Mouse (Mus musculus) leukemia stem cell, adult 10-12 weeks (primary cell): ENCODE measurements around the gene Trpt1. TPM values are rescaled to one million over a fixed set of nuclear protein-coding genes. Genes with fewer than 3 reads are reported as not detected.

Experiments
- polyA plus RNA-seq: library from polyadenylated mRNA; stranded (reverse); fragments of >175 nt; gene quantifications from 2 replicates; pipeline ENCODE4 v1.2.3, GENCODE M21; 2012; ENCODE audit warnings: low replicate concordance

Gene Trpt1
- polyA plus RNA-seq, result 0.27 and 2.1 TPM in 2 replicates

DNA sequence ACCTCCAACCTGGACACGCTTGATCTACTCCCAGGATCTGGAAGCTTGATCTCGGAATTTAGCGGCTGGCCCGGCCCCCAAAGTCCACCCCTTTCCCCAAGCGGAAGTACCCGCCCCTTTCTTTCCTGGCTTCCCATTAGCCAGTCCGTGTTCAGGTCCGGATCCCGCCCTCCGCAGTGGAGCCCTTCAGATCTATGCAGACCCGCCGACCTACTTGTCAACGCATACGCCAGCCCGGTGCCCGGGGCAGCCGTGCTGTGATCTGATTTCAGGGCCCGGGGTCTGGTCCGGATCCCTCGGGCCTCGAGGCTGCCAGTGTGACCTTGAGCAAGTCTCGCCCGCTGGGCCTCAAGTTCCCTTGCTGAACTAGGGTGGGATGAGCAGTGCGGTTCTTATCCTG lies at the start of gene Trpt1, which contains the start of gene Nudt22:
Gene Trpt1 (plus strand): TSS at position 126 of the 400 bp plus-strand sequence.
Gene Nudt22 (minus strand): TSS at position 112 of the 400 bp plus-strand sequence.

DNA sequence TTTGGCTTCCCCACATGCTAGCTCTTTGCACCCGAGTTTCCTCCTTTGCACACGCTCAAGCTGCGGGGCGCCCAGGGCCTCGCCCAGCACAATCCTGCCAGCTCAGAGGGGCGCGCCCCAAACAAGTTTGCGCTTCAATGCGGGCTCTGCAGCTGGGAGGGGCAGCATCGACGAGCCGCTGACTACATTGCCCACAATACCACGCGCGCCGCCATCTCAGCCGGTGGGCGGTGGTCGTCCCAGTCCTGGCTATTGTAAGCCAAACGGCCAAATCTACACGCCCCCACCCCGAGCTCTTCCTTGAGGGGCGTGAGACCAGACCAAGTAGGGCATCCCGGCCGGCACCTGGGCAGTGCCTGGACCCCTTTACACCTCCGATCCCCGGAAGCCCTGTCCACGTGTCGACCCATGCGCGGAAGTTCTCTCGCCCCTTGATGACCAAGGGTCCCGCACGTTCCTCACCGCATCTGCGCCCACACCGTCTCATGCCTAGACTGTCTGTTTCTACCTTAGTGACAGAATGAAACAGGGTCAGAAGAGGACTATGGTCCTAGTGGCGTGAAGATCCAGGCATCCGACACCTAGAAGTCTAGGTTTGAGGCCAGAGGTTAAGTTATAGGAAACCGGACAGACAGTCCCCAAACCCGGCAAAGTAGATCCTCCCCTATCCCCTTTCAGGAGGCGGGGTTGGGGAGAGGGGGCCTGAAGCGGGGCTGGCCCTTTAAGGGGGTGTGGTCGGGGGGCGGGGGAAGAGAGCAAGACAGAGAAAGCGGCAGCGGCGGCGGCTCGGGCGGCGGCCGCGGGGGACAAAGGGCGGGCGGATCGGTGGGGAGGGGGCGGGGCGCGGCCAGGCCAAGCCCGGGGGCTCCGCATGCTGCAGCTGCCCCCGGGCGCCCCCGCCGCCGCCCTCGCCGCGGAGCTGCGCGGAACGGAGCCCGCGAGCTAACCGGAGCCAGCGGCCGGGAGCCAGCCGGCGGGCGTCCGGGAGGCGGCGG lies 21.4 kb upstream of the Trpt1 start, which contains the start of gene Ppp1r14b:
Gene Ppp1r14b (plus strand): TSS at position 758 of the 995 bp plus-strand sequence.

DNA sequence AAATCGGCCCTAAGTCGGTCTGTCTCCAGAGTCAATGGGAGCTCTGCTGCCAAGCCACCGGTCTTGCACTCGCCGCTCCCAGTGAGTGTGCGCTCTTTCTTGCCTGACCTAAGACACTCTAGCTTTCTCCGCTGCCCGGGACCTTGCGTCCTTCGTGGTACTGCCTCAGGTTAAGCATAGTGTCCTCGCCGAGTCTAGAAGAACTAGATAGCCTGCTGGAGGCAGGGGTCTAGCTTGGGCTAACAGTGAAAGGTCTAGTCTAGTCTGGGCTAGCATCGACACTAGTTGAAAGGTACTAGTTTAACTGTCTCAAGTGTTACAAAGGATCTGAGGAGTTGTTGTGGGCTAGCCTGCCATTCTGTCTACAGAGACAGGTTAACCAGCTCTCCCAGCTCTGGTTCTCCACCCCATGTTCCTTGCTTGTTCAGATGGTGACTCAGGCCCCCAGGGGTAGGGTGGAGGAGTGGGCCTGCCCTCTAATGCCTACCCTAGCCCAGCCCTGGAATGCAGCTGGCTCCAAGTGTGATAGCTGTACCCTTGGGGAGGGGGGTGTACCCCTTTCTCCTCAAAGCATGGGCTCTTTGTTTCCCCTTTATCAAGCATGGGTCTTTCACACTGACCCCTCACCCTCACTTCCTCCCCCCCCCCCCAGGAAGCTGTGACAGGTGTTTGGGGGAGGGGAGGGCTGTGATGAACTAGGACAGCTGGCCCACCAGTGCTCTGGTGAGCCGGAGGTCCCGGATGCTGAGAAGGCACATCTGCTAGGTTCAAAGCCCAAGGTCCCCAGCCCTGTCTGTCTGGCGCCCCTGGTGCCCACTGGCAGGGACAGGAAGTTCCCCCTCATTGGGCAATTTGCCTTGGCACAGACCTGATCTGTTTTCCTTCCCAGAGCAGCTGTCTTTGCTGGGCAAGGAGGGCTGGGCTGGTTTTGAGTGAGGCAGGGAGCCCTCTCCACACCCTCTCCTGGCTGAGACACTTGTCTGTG lies 20.1 kb upstream of the Trpt1 start, which contains the start of gene Plcb3:
Gene Plcb3 (minus strand): TSS at position 934 of the 985 bp plus-strand sequence.

DNA sequence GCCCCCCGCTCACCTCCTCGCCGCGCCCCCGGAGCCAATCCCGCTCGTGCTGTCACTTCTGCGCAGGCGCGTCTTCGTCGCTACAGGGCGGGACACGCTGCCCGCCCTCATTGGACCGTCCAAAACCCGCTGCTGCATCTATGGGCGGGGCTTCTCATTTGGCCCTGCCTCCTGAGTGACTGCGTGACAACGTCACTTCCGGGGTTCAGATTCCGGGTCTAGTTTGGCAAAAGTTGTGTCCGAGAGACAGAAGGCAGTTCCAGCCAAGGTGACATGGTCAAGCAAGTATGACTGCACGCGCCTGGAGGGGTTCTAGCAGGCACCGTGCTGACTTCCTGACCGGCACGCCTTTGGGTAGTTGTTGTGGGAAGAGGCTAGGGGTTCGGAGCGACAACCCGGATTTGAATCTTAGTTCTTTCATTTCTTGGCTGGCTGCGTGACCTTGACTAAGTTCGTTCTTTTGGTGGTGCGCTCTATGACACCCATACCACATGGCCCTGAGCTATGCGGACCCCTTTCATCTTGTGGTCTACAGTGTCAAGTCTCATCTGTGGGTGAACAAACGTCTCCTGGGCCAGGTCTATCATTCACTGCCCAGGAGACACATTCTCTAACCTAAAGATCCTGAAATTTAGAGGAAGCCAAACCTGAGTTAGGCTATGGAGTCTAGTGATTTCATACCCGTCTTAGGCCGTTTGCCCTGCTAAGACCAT lies 15.4 kb upstream of the Trpt1 start, which contains the start of gene Fkbp2:
Gene Fkbp2 (minus strand): TSS at position 121 of the 713 bp plus-strand sequence.

DNA sequence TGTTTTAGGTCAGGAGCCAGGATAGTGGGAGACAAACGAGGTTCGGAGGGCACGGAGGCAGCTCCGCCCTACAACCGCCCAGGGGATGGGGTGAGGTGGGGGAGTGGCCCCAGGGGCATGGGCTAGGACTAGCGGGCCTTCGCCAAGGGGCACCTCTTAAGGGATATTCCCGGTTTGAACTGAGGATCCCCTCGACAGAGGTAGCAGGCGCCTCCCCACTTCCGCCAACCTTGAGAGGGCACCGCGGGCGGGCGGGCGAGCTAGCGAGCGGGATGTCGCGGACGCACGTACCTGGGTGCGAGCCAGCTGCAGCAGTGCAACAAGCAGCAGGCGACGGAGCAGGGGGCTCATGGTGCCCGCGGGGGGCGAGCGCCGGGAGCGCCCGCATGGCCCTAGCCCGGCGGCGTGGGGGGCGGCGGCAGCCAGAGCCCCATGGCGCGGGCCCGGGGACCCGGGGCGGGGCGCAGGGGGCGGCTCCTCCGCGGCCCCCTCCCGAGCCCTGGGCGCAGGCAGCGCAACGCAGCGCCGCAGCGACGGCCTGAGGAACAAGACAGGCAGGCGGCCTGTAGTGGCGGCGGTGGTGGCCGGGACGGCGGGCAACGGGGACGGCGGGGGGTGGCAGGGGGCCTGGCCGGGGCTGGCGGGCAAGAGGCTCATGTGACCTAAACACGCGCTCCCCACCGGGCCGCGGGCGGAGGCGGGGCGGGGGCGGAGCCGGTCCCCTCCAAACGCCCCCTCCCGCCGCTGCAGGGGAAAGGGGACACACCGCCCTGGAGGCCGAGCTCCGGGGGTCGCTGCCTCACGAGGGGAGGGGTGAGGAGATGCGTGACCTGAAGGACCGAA lies 8.6 kb upstream of the Trpt1 start, which contains the start of gene Vegfb:
Gene Vegfb (minus strand): TSS at position 591 of the 843 bp plus-strand sequence.

DNA sequence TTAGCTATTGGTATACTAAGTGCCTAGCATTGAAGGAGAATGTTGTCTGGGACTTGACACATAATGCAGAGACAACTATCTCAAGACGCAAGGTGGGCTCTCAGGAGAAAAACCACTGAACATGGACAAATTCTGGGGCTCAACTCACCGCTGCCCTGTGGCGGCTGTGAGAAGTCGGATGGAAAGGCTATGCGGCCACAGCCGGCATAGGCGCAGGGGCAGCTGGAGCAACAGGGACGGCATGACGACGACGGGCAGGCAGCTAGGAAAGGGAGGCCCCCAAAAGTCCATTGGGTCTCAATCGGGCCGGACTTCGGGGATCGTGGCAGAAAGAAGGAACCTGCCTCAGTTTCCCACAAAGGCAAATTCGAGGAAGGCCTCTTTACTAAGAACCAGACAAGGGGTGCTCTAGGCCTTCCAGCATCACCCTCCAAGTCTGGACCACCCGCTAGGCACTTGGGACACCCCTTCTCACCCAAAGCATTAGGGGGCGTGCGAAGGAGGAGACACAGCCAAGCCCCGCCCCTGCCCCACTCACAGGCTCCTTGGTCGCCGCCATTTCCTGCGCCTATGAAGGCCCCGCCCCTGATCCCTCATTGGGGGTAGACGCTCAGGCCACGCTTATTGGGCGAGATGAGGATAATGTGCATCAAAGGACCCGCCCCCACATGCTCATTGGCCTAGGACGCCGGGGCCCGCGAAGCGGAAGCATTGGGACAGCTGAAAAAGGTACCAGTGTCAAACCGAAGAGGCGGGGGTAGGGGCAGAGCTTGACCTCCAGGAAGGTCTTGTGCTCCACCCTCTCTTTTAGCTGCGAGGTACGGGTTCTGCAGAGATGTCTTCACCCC lies 3.7 kb upstream of the Trpt1 start, which contains the start of gene Dnajc4:
Gene Dnajc4 (minus strand): TSS at position 562 of the 848 bp plus-strand sequence.

DNA sequence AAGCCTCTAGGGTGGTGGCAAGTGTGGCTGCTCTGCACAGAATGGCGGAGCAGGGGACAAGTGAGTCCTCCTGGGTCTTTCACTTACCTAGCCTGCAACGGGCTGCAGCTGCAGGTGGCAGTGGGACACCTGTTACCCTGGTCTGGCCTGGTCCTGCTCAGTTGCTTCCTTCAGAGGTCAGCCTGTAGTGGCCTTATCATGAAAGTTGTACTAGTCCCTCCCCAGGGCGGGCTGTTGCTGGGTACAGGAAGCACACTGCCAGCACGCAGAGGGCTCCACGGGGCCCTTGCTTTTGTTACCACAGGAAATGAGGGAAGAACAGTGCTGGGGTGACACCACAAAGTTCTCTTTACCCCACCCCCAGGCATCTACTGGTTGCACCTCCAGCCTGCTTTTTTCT lies 23.3 kb downstream of the Trpt1 start, which contains the start of gene Fermt3:
Gene Fermt3 (minus strand): TSS at position 279 of the 400 bp plus-strand sequence.

DNA sequence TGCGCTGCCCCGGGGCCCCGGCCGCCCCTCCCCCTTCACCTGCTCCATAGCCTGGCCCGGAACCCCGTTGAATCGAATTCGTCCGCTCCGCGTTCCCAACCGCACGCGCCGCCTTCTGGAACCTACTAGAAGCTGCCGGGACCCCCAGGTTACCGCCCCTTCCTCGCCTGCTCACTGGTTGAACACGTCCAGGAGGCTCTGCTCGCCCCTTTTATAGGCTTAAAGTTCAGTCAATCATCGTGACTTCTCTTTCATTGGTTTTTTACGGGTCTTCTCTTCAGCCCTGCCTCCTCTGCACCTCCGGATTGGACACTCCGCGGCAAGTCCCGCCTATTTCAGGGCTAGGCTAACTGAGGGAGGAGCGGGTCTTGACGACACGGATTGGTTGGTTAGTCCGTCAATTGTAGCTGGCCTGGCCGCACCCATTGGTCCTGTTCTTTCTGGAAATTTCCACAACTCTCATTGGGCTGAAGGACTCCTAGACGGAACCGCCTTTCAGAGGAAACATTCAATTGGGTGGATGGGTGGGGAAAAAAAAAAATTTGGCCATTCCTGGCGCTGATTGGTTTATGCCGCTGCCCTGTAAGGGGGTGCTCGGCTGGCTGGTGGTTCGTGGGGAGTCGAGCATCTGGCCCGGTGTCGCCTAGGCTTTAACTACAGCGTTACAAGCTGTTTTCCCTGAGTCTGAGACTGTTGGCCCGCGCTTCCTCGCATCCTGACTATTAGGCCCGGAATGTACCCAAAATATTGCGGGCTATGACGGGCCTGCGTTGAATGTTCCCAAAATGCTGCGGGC lies 44.1 kb downstream of the Trpt1 start, which contains the start of gene Stip1:
Gene Stip1 (minus strand): TSS at position 127 of the 796 bp plus-strand sequence.

Other genes with a start within 250 kb of the Trpt1 start
- 41.3 and 41.4 TPM in 2 replicates for gene Rps6ka4, start 155.5 kb upstream of the Trpt1 start, polyA plus RNA-seq
- 8.8 and 20.9 TPM in 2 replicates for gene Ccdc88b, start 137.9 kb upstream of the Trpt1 start, polyA plus RNA-seq
- 80.0 and 128 TPM in 2 replicates for gene Trmt112, start 86.4 kb upstream of the Trpt1 start, polyA plus RNA-seq
- gene Prdx5, start 86.0 kb upstream of the Trpt1 start, polyA plus RNA-seq, result 88.9 and 116 TPM in 2 replicates
- gene Esrra, start 74.3 kb upstream of the Trpt1 start, polyA plus RNA-seq, result 67.0 and 113 TPM in 2 replicates
- 0.41 TPM in 1 of 2 replicates, not detected in the other for gene Catsperz, start 70.8 kb upstream of the Trpt1 start, polyA plus RNA-seq
- gene Kcnk4, start 61.6 kb upstream of the Trpt1 start, polyA plus RNA-seq, result not detected in 2 replicates
- gene Bad, start 54.3 kb upstream of the Trpt1 start, polyA plus RNA-seq, result 89.7 and 101 TPM in 2 replicates
- 65.6 and 67.0 TPM in 2 replicates for gene Gpr137, start 53.7 kb upstream of the Trpt1 start, polyA plus RNA-seq
- gene Ppp1r14b, start 21.2 kb upstream of the Trpt1 start, polyA plus RNA-seq, result 452 and 665 TPM in 2 replicates
- 22.0 and 26.6 TPM in 2 replicates for gene Plcb3, start 19.7 kb upstream of the Trpt1 start, polyA plus RNA-seq
- gene Fkbp2, start 15.6 kb upstream of the Trpt1 start, polyA plus RNA-seq, result 128 and 745 TPM in 2 replicates
- gene Vegfb, start 8.5 kb upstream of the Trpt1 start, polyA plus RNA-seq, result 68.2 and 125 TPM in 2 replicates
- 15.2 and 25.4 TPM in 2 replicates for gene Dnajc4, start 3.6 kb upstream of the Trpt1 start, polyA plus RNA-seq
- gene Nudt22, start within 50 bp of the Trpt1 start, polyA plus RNA-seq, result 14.4 and 26.7 TPM in 2 replicates
- 599 and 891 TPM in 2 replicates for gene Fermt3, start 23.3 kb downstream of the Trpt1 start, polyA plus RNA-seq
- 38.3 and 182 TPM in 2 replicates for gene Stip1, start 43.8 kb downstream of the Trpt1 start, polyA plus RNA-seq
- 7.0 and 13.3 TPM in 2 replicates for gene Macrod1, start 60.7 kb downstream of the Trpt1 start, polyA plus RNA-seq
- 0.06 TPM in 1 of 2 replicates, not detected in the other for gene Flrt1, start 109.6 kb downstream of the Trpt1 start, polyA plus RNA-seq
- 123 and 146 TPM in 2 replicates for gene Otub1, start 210.2 kb downstream of the Trpt1 start, polyA plus RNA-seq
- gene Cox8a, start 221.5 kb downstream of the Trpt1 start, polyA plus RNA-seq, result 212 and 399 TPM in 2 replicates
- gene Naa40, start 245.1 kb downstream of the Trpt1 start, polyA plus RNA-seq, result 47.2 and 78.6 TPM in 2 replicates